In genomic region chr2:156903367-156903766, GRCm38 (mm10) we compare ENCODE assay signal across 13 mouse cellular contexts. TPM values are rescaled to one million over a fixed set of nuclear protein-coding genes. Genes with fewer than 3 reads are reported as not detected.
A peak's percentile ranks its signal among the peaks of the same experiment; 100 is the strongest.
DNase-seq lines count a peak whose midpoint lies in the region; TF ChIP-seq lines count a peak whose summit lies in the region.
"Had no signal": no experiment of that assay in that cellular context is flagged by ENCODE, and none has a peak within 500 bp of the region (broad histone marks: within the 10 kb centered on the region; RNA-seq: fewer than 3 reads in every experiment).

No protein-coding gene starts in this region.

- DNase-seq in cerebellum, adult 2 months, result peak in 1 of 2 experiments; percentile 51
- DNase-seq in cerebellum, adult 8-10 months, result no peak
- no peak for DNase-seq in left cerebral cortex, adult 2 months (ENCODE audit: extremely low spot score in 1 of 2, low spot score in 2 of 2)
- no peak for DNase-seq in left cerebral cortex, postnatal 25 days (ENCODE audit: low spot score in 2 of 2)
- DNase-seq in ES-CJ7 (ENCODE audit: low read depth, low spot score), result peak; percentile 61
- DNase-seq in adrenal gland, adult (ENCODE audit: inconsistent age in 2 of 2, low spot score in 1 of 2), result no peak
- DNase-seq in kidney, postnatal 14 days, result no peak
- DNase-seq: B cell, adult 2 months; gastrocnemius, postnatal 36 days; thymus, adult 18-20 months had no signal

- TF ChIP-seq CTCF in cerebellum, adult 2 months (IDR thresholded peaks at IDR 0.05; ENCODE audit: borderline replicate concordance, insufficient read depth, low read depth, low read length), result peak; percentile 55; the same call in 1 of the 2 replicates
- peak; percentile 48 for TF ChIP-seq CTCF in left cerebral cortex, adult 2 months (IDR thresholded peaks at IDR 0.05)
- TF ChIP-seq CTCF in embryonic fibroblast, embryonic 13.5 days (IDR thresholded peaks at IDR 0.05; ENCODE audit: borderline replicate concordance, insufficient read depth, low read length), result peak; percentile 15; the same call in 1 of the 2 replicates

- H3K4me3 ChIP-seq in cerebellum, adult 2 months (replicated peaks; ENCODE audit: insufficient read depth, low read depth, low read length), result no peak overlapping the region
- H3K4me3 ChIP-seq in left cerebral cortex, adult 2 months, result no peak overlapping the region
- no peak overlapping the region for H3K4me3 ChIP-seq in embryonic fibroblast, embryonic 13.5 days (ENCODE audit: insufficient read depth, low read length)
- H3K4me3 ChIP-seq: forebrain, embryonic 12.5 days had no signal

- intact Hi-C loops in left cerebral cortex, adult 2 months (cut with DNase I), result no loop called here
- intact Hi-C loops in left cerebral cortex, postnatal 25 days (cut with DNase I), result loop anchor here (2.0 kb wide), 1 partner anchor 37 kb away; no protein-coding TSS in a partner anchor

- TF ChIP-seq POLR2A in cerebellum, adult 2 months (IDR thresholded peaks at IDR 0.05; ENCODE audit: borderline replicate concordance, insufficient read depth, low read length), result no peak
- no peak for TF ChIP-seq POLR2A in embryonic fibroblast, embryonic 13.5 days (IDR thresholded peaks at IDR 0.05; ENCODE audit: low read depth, low read length)

- H3K4me1 ChIP-seq in cerebellum, adult 2 months (ENCODE audit: control insufficient read depth, insufficient read depth, low read length), result peaks cover 28% of the 10 kb centered on the region
- no peaks in the 10 kb centered on the region for H3K4me1 ChIP-seq in embryonic fibroblast, embryonic 13.5 days (ENCODE audit: control insufficient read depth, insufficient read depth, low read length)
- H3K4me1 ChIP-seq: forebrain, embryonic 12.5 days had no signal

- H3K27me3 ChIP-seq in cerebellum, adult 2 months (ENCODE audit: control insufficient read depth, insufficient read depth, low read length), result no peaks in the 10 kb centered on the region

- 50% methylated on average over 2 of the region's 2 CpGs for WGBS in cerebellum, adult 2 months

- no peak overlapping the region for H3K27ac ChIP-seq in cerebellum, adult 2 months (ENCODE audit: insufficient read depth, low read length)
- H3K27ac ChIP-seq in left cerebral cortex, adult 2 months, result no peak overlapping the region
- H3K27ac ChIP-seq in embryonic fibroblast, embryonic 13.5 days (ENCODE audit: insufficient read depth, low read length), result no peak overlapping the region
- H3K27ac ChIP-seq: forebrain, embryonic 12.5 days had no signal

RNA-seq across cellular contexts. Expression of gene Sla2, which starts 16.4 kb away (rescaled TPM):
- 0.06 and 0.07 TPM in 2 replicates for polyA plus RNA-seq in cerebellum, adult 2 months (2012; rRNA removed)
- total RNA-seq in left cerebral cortex, adult 2 months (2021), result under 1 TPM; 0.41 to 0.51 TPM
- under 1 TPM; 0.39 to 0.55 TPM for total RNA-seq in left cerebral cortex, postnatal 25 days (2021)
- not detected in 2 replicates for polyA plus RNA-seq in embryonic fibroblast, embryonic 13.5 days (2011; ENCODE audit: insufficient read length, low read depth, missing spikeins)
- total RNA-seq: left cerebral cortex, postnatal 10 days had no signal

RNA-seq across cellular contexts. Expression of gene Rab5if, which starts 40.4 kb away (rescaled TPM):
- polyA plus RNA-seq in cerebellum, adult 2 months (2012; rRNA removed), result 145 and 149 TPM in 2 replicates
- 10 to 100 TPM; 87.1 to 94.4 TPM for total RNA-seq in left cerebral cortex, adult 2 months (2021)
- total RNA-seq in left cerebral cortex, postnatal 25 days (2021), result 100 to 1,000 TPM; 104 to 105 TPM
- polyA plus RNA-seq in embryonic fibroblast, embryonic 13.5 days (2011; ENCODE audit: insufficient read length, low read depth, missing spikeins), result 125 and 156 TPM in 2 replicates

RNA-seq across cellular contexts. Expression of gene 4930518I15Rik, which starts 45.6 kb away (rescaled TPM):
- 5.4 and 5.8 TPM in 2 replicates for polyA plus RNA-seq in cerebellum, adult 2 months (2012; rRNA removed)
- 1 to 10 TPM; 2.8 TPM for total RNA-seq in left cerebral cortex, adult 2 months (2021)
- 1 to 10 TPM; 1.5 to 2.1 TPM for total RNA-seq in left cerebral cortex, postnatal 25 days (2021)
- 1.7 and 2.4 TPM in 2 replicates for polyA plus RNA-seq in embryonic fibroblast, embryonic 13.5 days (2011; ENCODE audit: insufficient read length, low read depth, missing spikeins)
